Mouse (Mus musculus): Measurements from ENCODE around the gene Olfr523. TPM values are rescaled to one million over a fixed set of nuclear protein-coding genes. Genes with fewer than 3 reads are reported as not detected.

Olfr523 gene
- polyA plus RNA-seq, 1 experiment from 2014 or later: not detected

- no peaks in the 10 kb centered on the region for H3K4me1 ChIP-seq (ENCODE audit: control insufficient read depth, insufficient read depth, low read length)
- no peak overlapping the region for H3K4me3 ChIP-seq (replicated peaks; ENCODE audit: low read length)
- H3K9me3 ChIP-seq (replicated peaks; ENCODE audit: control insufficient read depth, low read length): no peaks in the 10 kb centered on the region
- no peak overlapping the region for H3K4me2 ChIP-seq (ENCODE audit: low read depth, low read length)
- H3K27me3 ChIP-seq (ENCODE audit: control insufficient read depth, insufficient read depth, low read length): no peaks in the 10 kb centered on the region
- ATAC-seq (ENCODE audit: insufficient read depth, low FRiP score): no peak
- no peak overlapping the region for H3K27ac ChIP-seq (ENCODE audit: low read length)
- 69% methylated on average over 4 of the region's 4 CpGs for WGBS
- H3K9ac ChIP-seq (ENCODE audit: low read length): no peak overlapping the region
- H3K36me3 ChIP-seq (ENCODE audit: control insufficient read depth, insufficient read depth, low read length): no peaks in the 10 kb centered on the region
These were observed 15.6 kb downstream of the Olfr523 start for GRCm38 (mm10) chr7:140188391-140189328.

GRCm38 (mm10) chr7:140190435-140190834, 17.4 kb downstream of the Olfr523 start:
- Histone ChIP-seq H3K4me3 (replicated peaks; ENCODE audit: low read length) (no peak overlapping the region), H3K4me2 (ENCODE audit: low read depth, low read length) (no peak overlapping the region), H3K9ac (ENCODE audit: low read length) (no peak overlapping the region), H3K36me3 (ENCODE audit: control insufficient read depth, insufficient read depth, low read length) (no peaks in the 10 kb centered on the region), H3K27me3 (ENCODE audit: control insufficient read depth, insufficient read depth, low read length) (no peaks in the 10 kb centered on the region), H3K9me3 (replicated peaks; ENCODE audit: control insufficient read depth, low read length) (no peaks in the 10 kb centered on the region), H3K27ac (ENCODE audit: low read length) (no peak overlapping the region), H3K4me1 (ENCODE audit: control insufficient read depth, insufficient read depth, low read length) (no peaks in the 10 kb centered on the region)
- ATAC-seq (ENCODE audit: insufficient read depth, low FRiP score): no peak
- 85% methylated on average over 1 of the region's 1 CpGs for WGBS

GRCm38 (mm10) chr7:140192445-140192844, 19.4 kb downstream of the Olfr523 start:
- Histone ChIP-seq H3K4me2 (ENCODE audit: low read depth, low read length) (no peak overlapping the region), H3K4me3 (replicated peaks; ENCODE audit: low read length) (no peak overlapping the region), H3K4me1 (ENCODE audit: control insufficient read depth, insufficient read depth, low read length) (no peaks in the 10 kb centered on the region), H3K9ac (ENCODE audit: low read length) (no peak overlapping the region), H3K27me3 (ENCODE audit: control insufficient read depth, insufficient read depth, low read length) (no peaks in the 10 kb centered on the region), H3K27ac (ENCODE audit: low read length) (no peak overlapping the region), H3K36me3 (ENCODE audit: control insufficient read depth, insufficient read depth, low read length) (no peaks in the 10 kb centered on the region), H3K9me3 (replicated peaks; ENCODE audit: control insufficient read depth, low read length) (no peaks in the 10 kb centered on the region)
- WGBS: 47% methylated on average over 2 of the region's 2 CpGs
- ATAC-seq (ENCODE audit: insufficient read depth, low FRiP score): no peak

DNA sequence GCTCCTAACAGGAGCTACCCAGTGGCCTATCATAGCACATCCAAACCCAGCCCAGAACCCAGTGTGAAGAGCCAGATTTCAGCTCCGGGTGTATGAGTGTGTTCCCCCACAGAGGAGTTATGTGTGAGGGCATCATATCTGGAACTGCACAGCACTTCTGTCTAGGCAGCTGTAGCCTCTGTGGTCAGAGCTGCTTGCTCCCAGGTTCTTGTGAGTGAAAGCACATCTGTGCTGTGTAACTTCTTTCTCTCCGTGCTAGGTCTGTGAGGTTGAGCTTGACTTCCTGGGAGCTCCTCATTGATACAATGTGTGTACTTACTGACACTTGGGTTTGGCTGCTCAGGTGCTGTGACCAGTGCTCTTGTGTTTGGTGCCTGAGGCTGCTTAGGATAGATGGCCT, 19.8 kb downstream of the Olfr523 start:
- no peak for ATAC-seq (ENCODE audit: insufficient read depth, low FRiP score)
- H3K27me3 ChIP-seq (ENCODE audit: control insufficient read depth, insufficient read depth, low read length): no peaks in the 10 kb centered on the region
- H3K9ac ChIP-seq (ENCODE audit: low read length): no peak overlapping the region
- H3K27ac ChIP-seq (ENCODE audit: low read length): no peak overlapping the region
- no peak overlapping the region for H3K4me3 ChIP-seq (replicated peaks; ENCODE audit: low read length)
- WGBS: 74% methylated on average over 2 of the region's 2 CpGs
- H3K36me3 ChIP-seq (ENCODE audit: control insufficient read depth, insufficient read depth, low read length): no peaks in the 10 kb centered on the region
- no peaks in the 10 kb centered on the region for H3K4me1 ChIP-seq (ENCODE audit: control insufficient read depth, insufficient read depth, low read length)
- no peak overlapping the region for H3K4me2 ChIP-seq (ENCODE audit: low read depth, low read length)
- no peaks in the 10 kb centered on the region for H3K9me3 ChIP-seq (replicated peaks; ENCODE audit: control insufficient read depth, low read length)

DNA sequence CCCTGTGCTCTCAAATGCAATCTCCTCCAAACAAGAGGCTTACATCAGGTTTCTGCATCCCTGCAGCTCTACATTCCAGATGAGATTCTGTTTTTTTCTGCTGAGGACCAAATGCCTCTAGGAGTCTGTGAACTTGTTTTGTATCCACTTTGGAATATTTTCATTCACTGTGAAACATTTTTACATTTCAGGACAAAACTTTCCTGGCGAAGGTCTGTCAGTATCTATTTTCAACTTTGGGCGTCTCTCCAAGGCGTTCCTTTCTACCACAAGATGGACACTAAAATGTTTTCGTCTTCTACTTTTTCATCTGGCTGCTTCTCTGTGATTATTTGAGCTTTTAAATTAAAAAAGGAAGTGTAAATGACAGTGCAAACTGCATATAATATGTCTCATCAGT, 21.0 kb downstream of the Olfr523 start:
- H3K4me3 ChIP-seq (replicated peaks; ENCODE audit: low read length): no peak overlapping the region
- no peaks in the 10 kb centered on the region for H3K36me3 ChIP-seq (ENCODE audit: control insufficient read depth, insufficient read depth, low read length)
- H3K4me2 ChIP-seq (ENCODE audit: low read depth, low read length): no peak overlapping the region
- H3K9me3 ChIP-seq (replicated peaks; ENCODE audit: control insufficient read depth, low read length): no peaks in the 10 kb centered on the region
- H3K27ac ChIP-seq (ENCODE audit: low read length): no peak overlapping the region
- 81% methylated on average over 4 of the region's 4 CpGs for WGBS
- no peak overlapping the region for H3K9ac ChIP-seq (ENCODE audit: low read length)
- ATAC-seq (ENCODE audit: insufficient read depth, low FRiP score): no peak
- no peaks in the 10 kb centered on the region for H3K27me3 ChIP-seq (ENCODE audit: control insufficient read depth, insufficient read depth, low read length)
- no peaks in the 10 kb centered on the region for H3K4me1 ChIP-seq (ENCODE audit: control insufficient read depth, insufficient read depth, low read length)

GRCm38 (mm10) chr7:140196002-140196401, 23.0 kb downstream of the Olfr523 start:
- H3K27ac ChIP-seq (ENCODE audit: low read length): no peak overlapping the region
- WGBS: 74% methylated on average over 8 of the region's 8 CpGs
- H3K27me3 ChIP-seq (ENCODE audit: control insufficient read depth, insufficient read depth, low read length): no peaks in the 10 kb centered on the region
- no peaks in the 10 kb centered on the region for H3K4me1 ChIP-seq (ENCODE audit: control insufficient read depth, insufficient read depth, low read length)
- no peak overlapping the region for H3K4me2 ChIP-seq (ENCODE audit: low read depth, low read length)
- ATAC-seq (ENCODE audit: insufficient read depth, low FRiP score): no peak
- H3K36me3 ChIP-seq (ENCODE audit: control insufficient read depth, insufficient read depth, low read length): no peaks in the 10 kb centered on the region
- H3K9me3 ChIP-seq (replicated peaks; ENCODE audit: control insufficient read depth, low read length): no peaks in the 10 kb centered on the region
- no peak overlapping the region for H3K9ac ChIP-seq (ENCODE audit: low read length)
- H3K4me3 ChIP-seq (replicated peaks; ENCODE audit: low read length): no peak overlapping the region

DNA sequence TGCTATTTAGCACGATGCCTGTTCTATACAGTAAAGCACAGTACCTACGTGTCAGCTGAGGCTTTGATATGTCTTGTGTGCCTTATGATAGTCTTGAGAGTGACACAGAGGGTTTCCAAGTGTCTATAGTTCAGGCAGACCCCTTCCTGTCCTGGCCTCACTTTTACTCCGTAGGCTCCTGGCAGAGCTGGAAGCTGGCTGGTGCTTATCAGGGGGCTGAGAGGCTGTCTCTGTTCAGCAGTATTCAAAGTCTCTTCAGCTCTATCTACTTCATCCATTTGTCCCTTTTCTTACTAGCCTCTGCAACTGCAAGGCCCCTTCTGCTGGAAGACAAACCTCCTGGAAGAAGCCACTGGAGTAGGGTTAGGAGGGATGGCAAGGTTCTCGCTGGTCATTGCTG, 28.1 kb downstream of the Olfr523 start:
- Histone ChIP-seq H3K36me3 (ENCODE audit: control insufficient read depth, insufficient read depth, low read length) (no peaks in the 10 kb centered on the region), H3K9ac (ENCODE audit: low read length) (no peak overlapping the region), H3K4me1 (ENCODE audit: control insufficient read depth, insufficient read depth, low read length) (no peaks in the 10 kb centered on the region), H3K4me2 (ENCODE audit: low read depth, low read length) (no peak overlapping the region), H3K9me3 (replicated peaks; ENCODE audit: control insufficient read depth, low read length) (no peaks in the 10 kb centered on the region), H3K4me3 (replicated peaks; ENCODE audit: low read length) (no peak overlapping the region), H3K27ac (ENCODE audit: low read length) (no peak overlapping the region), H3K27me3 (ENCODE audit: control insufficient read depth, insufficient read depth, low read length) (no peaks in the 10 kb centered on the region)
- 89% methylated on average over 4 of the region's 4 CpGs for WGBS
- ATAC-seq (ENCODE audit: insufficient read depth, low FRiP score): no peak

DNA sequence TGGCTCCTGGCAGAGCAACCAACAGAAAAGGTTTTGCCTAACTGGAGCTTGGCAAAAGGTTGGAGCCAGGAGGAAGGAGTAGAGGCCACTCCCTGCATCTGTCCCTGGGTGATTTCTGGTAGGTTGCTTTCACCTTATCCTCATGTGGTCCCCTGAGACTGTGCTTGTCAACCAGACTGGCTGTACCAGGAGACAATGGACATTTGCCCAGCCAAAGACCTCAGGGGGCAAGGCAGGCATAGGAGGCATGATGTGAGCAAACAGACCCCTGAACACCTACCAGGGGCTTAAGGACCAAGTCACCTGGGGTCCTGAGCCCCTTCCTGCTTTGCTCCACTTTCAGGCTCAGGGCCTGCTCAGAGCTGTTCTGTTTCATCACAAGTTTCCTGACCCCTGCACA, 32.8 kb downstream of the Olfr523 start, which contains the start of gene Olfr524:
Gene Olfr524 (minus strand): TSS at position 101 of the 400 bp plus-strand sequence.
- no peak within 1 kb of the TSS for H3K27ac ChIP-seq (ENCODE audit: low read length)
- no peak within 1 kb of the TSS for H3K4me3 ChIP-seq (replicated peaks; ENCODE audit: low read length)

DNA sequence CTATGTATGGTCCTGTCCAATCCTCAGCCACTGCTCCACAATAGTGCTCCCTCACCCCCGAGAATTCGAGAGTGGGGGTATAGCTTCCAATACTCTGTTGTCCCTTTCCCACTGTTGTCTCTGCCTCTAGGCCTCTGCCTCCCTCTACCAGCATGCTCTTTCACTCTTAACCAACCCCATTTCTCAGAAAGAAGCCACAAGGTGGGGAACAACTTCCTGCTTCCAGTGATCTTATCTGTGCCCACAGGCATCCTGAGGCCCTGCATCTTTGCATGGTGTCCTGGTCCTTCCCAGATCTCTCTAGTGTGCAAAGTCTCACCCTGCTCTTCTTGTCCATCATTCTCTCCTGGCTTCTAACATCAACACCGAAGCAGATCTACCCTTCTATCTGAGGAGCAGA, 33.9 kb downstream of the Olfr523 start:
- 85% methylated on average over 3 of the region's 3 CpGs for WGBS

More for the DNA sequence above, 32.8 kb downstream of the Olfr523 start, which contains the start of gene Olfr524:
- no peak within 1 kb of the TSS for H3K9ac ChIP-seq (ENCODE audit: low read length)
- H3K4me1 ChIP-seq (ENCODE audit: control insufficient read depth, insufficient read depth, low read length): no peaks in the 10 kb centered on the region
- no peak for ATAC-seq (ENCODE audit: insufficient read depth, low FRiP score)
- no peaks in the 10 kb centered on the region for H3K27me3 ChIP-seq (ENCODE audit: control insufficient read depth, insufficient read depth, low read length)
- H3K36me3 ChIP-seq (ENCODE audit: control insufficient read depth, insufficient read depth, low read length): no peaks in the 10 kb centered on the region
- H3K9me3 ChIP-seq (replicated peaks; ENCODE audit: control insufficient read depth, low read length): no peaks in the 10 kb centered on the region
- no peak within 1 kb of the TSS for H3K4me2 ChIP-seq (ENCODE audit: low read depth, low read length)

More for the DNA sequence above, 33.9 kb downstream of the Olfr523 start:
- Histone ChIP-seq H3K27me3 (ENCODE audit: control insufficient read depth, insufficient read depth, low read length) (no peaks in the 10 kb centered on the region), H3K9ac (ENCODE audit: low read length) (no peak overlapping the region), H3K4me1 (ENCODE audit: control insufficient read depth, insufficient read depth, low read length) (no peaks in the 10 kb centered on the region), H3K27ac (ENCODE audit: low read length) (no peak overlapping the region), H3K36me3 (ENCODE audit: control insufficient read depth, insufficient read depth, low read length) (no peaks in the 10 kb centered on the region), H3K4me2 (ENCODE audit: low read depth, low read length) (no peak overlapping the region), H3K9me3 (replicated peaks; ENCODE audit: control insufficient read depth, low read length) (no peaks in the 10 kb centered on the region), H3K4me3 (replicated peaks; ENCODE audit: low read length) (no peak overlapping the region)
- no peak for ATAC-seq (ENCODE audit: insufficient read depth, low FRiP score)
